Mouse (Mus musculus) left cerebral cortex, postnatal 14 days (tissue): ENCODE measurements at regions not wholly inside any gene's neighbourhood (a gene's known extent, or its start where the extent isn't known, plus 50 kb on each side); places are given as distances from the start of the nearest gene placed in this dataset.

Source experiments
- DNase-seq, 2 experiments: peaks; one replicate each; pipeline ENCODE4 v3.0.0; 2021 to 2022; ENCODE audit warnings: low spot score in 2 of 2, mixed read lengths in 1 of 2
- intact Hi-C: fragments of 180-260 bp; cut with DNase I; formaldehyde crosslinking; loops from one replicate; pipeline ENCODE4 v1.15.1; 2025

- intact Hi-C loops, result no loop called here
- peak; percentile 2 to 10 for DNase-seq
Measured at GRCm38 (mm10) chr7:72027006-72027405, 279.4 kb downstream of the Mctp2 start.

DNA sequence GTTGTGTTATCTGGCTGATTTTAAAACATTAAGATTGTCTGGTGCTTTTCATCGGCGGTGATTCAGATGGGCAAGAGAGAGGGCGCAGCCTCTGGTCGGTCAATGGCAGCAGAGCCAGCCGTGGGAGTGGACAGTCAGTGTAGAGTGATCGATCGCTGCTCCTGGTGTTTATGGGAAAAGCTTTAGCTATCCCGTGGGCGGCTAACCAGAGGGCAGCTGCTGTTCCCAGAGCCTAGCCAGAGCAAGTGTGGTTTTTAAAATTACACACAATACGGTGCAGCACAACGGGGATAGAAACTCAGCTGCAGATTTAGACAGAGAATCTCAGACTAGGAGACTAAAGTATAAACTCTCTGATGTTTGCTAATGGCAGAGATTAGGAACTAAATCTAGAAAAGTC lies 297.3 kb downstream of the Mctp2 start:
- intact Hi-C loops, result no loop called here
- no peak for DNase-seq

DNA sequence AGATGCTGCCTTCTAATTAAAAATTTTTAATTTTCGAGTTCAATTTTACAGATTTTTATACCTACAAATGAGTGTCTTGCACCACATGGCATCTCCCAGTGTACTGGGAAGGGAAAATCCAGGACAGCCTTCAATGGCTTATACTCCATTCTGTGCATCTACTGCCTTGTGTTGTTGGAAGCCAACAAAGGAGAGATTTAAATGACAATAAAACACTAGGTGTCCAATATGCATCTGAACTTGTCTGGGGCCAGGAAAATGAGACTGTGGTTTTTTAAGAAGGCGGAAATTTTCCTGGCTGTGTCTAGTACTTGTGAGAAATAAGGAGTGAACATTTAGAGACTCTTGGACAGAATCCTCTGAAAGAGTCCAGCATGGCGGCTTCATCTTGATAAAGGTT lies 302.1 kb downstream of the Mctp2 start:
- DNase-seq, result no peak
- intact Hi-C loops, result no loop called here

- no peak for DNase-seq
- intact Hi-C loops, result no loop called here
Measured at GRCm38 (mm10) chr7:71992526-71992925, 313.9 kb downstream of the Mctp2 start.

- intact Hi-C loops, result no loop called here
- no peak for DNase-seq
Measured at GRCm38 (mm10) chr7:71991835-71992234, 314.6 kb downstream of the Mctp2 start.

- intact Hi-C loops, result no loop called here
- no peak for DNase-seq
Measured at GRCm38 (mm10) chr7:71991206-71991605, 315.2 kb downstream of the Mctp2 start.

DNA sequence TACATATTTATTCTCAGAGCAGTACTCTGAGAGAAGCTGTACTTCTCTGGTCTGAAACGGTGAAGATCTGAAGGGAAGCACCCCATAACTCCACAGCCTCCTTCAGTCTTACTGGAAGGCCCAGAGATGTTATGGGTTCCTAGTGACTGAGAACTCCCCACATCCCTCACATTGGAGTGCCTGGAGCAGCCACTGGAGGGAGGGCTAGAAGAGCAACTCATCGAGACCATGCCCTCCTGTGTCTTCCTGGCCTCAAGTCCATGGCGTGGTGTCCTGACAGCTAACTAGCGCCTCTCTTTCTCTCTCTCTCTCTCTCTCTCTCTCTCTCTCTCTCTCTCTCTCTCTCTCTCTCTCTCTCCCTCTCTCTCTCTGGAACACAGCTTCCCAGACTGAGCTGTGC lies 340.4 kb downstream of the Mctp2 start:
- DNase-seq, result no peak
- intact Hi-C loops, result no loop called here

- DNase-seq, result no peak
- intact Hi-C loops, result no loop called here
Measured at GRCm38 (mm10) chr7:71963456-71963855, 343.0 kb downstream of the Mctp2 start.

- intact Hi-C loops, result no loop called here
- DNase-seq, result no peak
Measured at GRCm38 (mm10) chr7:71962851-71963250, 343.6 kb downstream of the Mctp2 start.

GRCm38 (mm10) chr7:71960453-71961230 lies 345.8 kb downstream of the Mctp2 start:
- intact Hi-C loops, result no loop called here
- DNase-seq, result peak in 1 of 2 experiments; percentile 9

DNA sequence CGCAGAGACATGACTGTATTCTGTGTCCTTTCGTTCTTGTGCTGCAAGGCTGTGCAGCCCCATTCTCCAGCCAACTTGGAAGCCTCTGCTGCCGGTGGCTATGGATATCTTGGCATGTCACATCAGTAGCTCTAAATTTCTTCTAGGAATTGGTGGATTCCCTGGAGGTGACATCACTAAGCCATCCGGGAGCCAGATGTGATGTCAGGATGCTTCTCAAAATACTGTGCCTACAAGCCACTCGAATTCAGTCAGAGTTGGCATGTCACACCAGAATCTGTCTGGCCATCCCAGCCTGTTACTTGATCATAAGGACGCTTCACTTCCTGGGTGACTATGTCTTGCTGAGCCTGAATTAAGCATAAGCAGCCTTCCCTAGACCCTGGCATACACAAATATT lies 359.9 kb downstream of the Mctp2 start:
- DNase-seq, result no peak
- intact Hi-C loops, result no loop called here

GRCm38 (mm10) chr7:71943078-71944042 lies 363.0 kb downstream of the Mctp2 start:
- DNase-seq, result peak; percentile 7 to 11
- intact Hi-C loops, result no loop called here

- intact Hi-C loops, result no loop called here
- no peak for DNase-seq
Measured at GRCm38 (mm10) chr7:71937731-71938130, 368.7 kb downstream of the Mctp2 start.

DNA sequence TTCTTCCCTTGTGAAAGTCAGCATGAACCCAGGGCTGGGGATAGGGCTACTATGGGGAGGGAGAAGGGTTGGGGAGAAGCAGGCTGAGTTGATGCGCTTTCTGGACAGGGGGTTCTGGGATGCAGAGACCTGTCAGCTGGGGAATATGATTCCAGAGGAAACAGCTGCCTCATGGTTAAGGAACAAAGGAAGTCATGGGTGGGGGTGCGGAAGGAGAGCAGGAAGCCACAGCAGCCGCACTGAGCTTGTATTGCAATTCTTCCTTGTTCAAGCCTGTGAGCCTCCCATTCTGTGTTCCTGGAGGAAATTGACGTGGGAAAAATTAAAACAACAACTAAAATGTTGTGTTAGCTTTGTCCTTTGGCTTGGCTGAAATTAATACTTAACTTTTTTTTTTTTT lies 369.7 kb downstream of the Mctp2 start:
- intact Hi-C loops, result no loop called here
- no peak for DNase-seq
